Mouse (Mus musculus): Measurements from ENCODE around the gene Decr2. TPM values are rescaled to one million over a fixed set of nuclear protein-coding genes. Genes with fewer than 3 reads are reported as not detected.
"Not testable (repeated sequence)": the region's sequence is repeated elsewhere in the genome, so short reads cannot be mapped to it uniquely, and the experiment has no call there.

Decr2 gene
- polyA plus RNA-seq (2017; shearing (Covaris generic)): 10 to 100 TPM; 14.2 to 26.5 (median 21.7) TPM

- peak; percentile 67 for ATAC-seq
These were observed at the start of gene Decr2 for GRCm38 (mm10) chr17:26089905-26090632. TSS of gene Decr2 (minus strand) at chr17:26090337.

DNA sequence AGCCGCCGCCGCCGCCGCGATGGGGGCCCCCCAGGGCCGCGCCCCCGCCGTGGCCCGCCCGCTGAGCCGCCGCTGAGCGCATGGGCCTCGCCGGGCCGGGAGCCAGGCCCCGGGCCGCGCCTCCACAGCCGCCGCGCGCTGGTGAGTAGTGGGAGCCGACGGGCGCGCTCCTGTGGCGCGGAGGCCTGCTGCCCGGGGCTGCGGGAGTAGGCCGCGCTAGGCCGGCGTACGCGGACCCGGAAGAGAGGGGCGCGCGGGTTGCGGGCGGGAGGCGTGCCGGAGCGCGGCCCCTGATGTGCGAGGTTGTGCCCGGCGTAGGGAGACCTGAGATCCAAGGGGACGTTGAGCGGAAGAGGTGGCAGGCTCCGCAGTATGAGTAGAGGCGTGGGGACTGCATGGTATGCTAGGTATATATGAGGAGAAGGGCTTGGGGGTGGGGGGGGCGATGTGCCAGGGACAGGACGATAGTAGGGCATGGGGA is 48.8 kb upstream of the Decr2 start:
- ATAC-seq: peak; percentile 24

DNA sequence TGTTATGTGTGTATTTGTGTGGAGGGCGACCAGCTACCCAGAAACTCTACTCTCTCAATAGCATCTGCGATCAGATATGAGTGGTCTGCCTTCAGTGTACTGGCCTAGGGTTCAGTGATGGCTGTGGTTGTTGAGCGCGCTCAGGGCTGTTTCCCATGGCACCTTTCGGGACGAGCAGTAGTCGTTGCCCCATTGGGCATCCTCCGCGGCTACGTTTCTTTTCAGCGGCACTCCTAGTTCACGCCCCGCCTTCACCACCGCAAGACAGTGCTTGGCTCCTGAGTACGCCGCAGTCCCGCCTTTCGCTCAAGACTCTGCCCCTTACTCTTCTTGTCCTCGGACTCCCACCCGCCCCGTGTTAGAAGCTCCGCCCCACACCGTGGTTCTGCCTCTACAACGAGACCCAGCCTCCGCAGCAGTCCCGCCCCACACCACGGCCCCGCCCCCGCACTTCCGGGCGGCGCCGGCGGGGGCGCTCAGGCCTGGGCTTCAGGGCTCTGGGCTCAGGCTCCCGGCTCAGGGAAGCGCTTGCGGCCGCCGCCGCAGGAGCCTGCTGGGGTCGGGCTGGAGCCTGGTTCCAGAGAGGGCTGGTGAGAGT is 48.2 kb upstream of the Decr2 start, which contains the start of gene Axin1:
TSS of gene Axin1 (plus strand) at position 450 of the 598 bp plus-strand sequence.
- peak; percentile 97 for ATAC-seq

GRCm38 (mm10) chr17:26137751-26138130 is 47.6 kb upstream of the Decr2 start:
- ATAC-seq: no peak

GRCm38 (mm10) chr17:26137106-26137750 is 47.1 kb upstream of the Decr2 start:
- ATAC-seq: no peak

DNA sequence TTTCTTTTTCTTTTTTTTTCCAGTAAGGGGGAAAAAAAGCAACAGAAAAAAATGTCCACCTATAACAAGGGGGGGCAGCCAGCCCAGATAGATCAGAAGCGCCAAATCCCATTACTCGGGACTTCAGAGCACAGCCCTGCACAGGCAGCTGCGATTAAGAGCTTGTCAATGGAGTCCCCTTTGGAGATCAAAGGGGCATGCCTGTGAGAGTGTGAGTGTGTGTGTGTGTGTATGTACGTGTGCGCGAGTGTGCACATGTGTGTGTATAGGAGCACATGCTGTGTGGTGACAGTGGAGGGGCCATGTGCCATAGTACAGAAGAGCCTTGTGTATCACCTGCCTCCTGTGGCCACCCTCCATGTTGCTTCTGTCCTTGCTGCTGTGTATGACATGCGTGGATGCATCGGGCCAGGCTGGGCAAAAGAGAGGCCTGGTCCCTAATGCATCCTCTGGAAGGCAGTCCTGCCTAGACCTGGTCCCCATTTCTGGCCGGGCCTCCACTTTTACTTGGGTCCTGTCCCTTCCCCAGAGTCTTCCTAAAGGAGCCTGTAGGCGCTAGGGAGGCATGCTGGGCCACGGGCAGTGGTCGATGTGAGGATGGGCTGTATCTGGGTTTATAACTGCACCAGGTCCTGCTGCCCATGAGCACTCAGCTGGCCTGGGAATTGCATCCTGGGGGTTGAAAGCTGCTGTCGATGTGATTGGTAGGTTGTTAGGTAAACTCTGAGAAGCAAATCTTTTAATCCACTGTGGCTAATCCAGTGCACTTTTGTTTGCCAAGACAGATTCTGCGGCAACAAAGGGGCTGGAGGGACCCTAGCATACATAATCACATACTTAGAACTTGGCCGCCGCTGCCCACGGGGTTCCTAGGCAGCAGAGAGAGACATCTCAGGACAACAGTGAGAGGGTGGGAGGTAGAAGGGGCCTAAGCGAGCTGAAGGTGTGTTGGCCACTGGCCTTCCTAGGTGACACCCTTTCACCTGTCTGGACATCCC is 42.0 kb upstream of the Decr2 start:
- no peak for ATAC-seq

DNA sequence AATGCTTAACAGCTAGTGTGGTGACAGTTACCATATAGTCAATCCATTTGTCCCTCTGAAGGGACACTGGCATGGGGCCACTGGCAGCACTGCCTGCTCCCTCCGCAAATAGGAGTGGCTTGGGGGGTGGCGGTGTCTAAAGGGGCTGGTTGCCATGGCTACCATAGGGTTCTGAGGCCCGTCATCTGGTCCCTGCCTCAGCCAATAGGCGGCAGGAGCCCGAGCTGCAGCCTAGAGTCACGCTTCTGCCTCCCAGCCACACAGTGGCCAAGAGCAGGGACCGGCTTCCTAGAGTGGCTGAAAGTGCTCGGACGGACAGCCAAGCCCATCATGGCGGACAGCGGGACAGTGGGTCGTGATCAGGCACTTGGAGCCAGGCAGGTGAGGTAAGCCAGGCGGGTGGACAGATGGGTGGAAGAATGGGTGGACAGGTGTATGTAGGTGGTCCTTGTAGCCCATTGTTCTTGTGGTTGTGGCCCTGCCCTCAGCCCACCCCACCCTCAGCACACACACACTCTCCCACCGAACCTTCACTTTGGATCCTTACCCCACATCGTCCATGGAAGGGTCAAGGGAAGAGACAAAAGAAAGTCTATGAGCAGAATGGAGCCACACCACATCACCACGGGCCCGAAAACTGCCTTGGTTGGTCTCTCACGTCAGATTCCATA is 41.1 kb upstream of the Decr2 start:
- no peak for ATAC-seq

GRCm38 (mm10) chr17:26125226-26125625 is 35.1 kb upstream of the Decr2 start:
- ATAC-seq: no peak

DNA sequence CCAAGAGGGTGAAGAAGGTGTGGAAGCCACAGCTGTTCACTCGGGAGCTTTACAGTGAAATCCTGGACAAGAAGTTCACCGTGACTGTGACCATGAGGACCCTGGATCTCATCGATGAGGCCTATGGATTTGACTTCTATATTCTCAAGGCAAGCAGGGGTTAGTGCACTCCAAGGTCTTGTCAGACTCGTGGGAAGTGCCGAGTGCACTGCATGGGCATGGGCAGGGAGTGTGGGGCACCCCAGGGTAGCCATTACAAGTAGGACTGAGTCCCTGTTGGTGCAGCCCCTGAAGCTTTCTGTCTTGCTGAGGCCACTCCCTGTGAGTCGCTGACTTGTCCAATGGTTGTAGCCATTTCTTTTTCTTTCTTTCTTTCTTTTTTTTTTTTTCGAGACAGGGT is 34.4 kb upstream of the Decr2 start:
- no peak for ATAC-seq

GRCm38 (mm10) chr17:26123267-26123684 is 33.1 kb upstream of the Decr2 start, which contains the start of gene Mrpl28:
TSS of gene Mrpl28 (plus strand) at chr17:26123500.
- peak; percentile 94 for ATAC-seq

DNA sequence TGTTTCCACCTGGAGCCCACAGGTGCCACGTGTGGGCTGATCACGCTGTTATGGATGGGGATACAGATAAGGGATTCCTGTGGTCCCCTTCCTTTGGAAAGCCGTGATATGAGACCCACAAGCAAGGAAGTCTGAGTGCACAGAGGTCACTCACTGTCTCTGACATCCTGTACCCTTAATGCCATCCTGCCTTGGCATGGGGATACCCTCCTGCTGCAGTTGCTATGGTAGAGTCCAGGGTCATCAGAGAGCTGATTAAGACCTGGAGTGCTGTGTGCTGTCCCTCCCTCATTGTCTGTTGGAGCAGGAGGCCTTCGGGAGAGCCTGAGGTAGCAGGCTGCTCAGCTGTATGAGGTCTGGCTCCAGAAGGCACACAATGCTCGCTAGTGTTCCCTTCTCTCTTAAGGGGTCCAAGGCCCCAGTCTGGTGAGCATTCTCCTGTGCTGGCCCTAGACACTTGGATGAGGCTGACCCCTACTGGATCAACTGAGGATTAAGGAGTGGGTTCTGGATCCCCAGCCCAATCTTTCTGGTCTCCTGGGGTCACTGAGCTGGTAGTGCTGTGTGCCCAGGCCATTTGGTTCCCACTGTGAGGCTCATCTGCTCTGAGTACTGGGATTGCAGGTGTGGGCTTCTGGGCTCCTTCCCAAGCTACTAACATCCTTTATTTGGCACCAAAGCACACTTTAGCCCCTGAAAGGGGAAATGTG is 32.4 kb upstream of the Decr2 start:
- no peak for ATAC-seq

DNA sequence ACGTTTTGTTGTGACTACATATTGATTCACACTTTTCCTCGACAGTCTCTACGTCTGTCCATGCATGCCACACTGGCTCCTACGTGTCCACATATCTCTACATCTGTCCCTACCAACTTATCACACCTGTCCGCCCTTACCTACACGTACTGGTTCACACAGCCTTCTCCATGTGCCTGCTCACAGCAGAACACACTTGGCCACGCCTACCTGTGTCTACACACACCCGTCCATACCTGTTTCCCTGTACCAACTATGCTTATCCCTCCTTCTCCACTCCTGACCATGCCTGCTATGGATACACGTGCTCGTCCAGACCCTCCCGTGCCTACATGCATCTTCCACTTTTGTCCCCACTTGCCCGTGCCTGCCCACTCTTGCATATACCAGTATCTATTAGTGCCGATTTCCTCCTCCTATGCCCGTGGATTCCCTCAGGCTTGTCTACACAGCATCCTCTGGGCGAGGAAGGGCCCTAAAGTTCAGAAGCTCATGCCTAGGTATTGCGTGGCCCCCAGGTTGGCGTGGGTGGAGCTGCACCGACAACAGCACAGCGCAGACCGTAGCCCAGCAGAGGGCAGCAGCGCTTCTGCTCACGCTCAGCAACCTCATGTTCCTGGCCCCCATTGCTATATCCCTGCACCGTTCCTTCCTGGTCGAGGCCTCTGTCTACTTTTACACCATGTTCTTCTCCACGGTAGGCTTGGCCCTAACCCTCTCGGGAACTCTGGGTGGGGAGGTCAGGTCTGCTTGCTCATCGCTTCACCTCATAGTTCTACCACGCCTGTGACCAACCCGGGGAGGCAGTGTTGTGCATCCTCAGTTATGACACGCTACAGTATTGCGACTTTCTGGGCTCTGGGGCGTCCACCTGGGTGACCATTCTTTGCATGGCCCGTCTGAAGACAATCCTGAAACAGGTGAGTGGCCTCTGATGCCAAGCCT is 29.9 kb upstream of the Decr2 start:
- ATAC-seq: peak; percentile 70

GRCm38 (mm10) chr17:26116503-26117258 is 26.5 kb upstream of the Decr2 start:
- ATAC-seq: no peak

DNA sequence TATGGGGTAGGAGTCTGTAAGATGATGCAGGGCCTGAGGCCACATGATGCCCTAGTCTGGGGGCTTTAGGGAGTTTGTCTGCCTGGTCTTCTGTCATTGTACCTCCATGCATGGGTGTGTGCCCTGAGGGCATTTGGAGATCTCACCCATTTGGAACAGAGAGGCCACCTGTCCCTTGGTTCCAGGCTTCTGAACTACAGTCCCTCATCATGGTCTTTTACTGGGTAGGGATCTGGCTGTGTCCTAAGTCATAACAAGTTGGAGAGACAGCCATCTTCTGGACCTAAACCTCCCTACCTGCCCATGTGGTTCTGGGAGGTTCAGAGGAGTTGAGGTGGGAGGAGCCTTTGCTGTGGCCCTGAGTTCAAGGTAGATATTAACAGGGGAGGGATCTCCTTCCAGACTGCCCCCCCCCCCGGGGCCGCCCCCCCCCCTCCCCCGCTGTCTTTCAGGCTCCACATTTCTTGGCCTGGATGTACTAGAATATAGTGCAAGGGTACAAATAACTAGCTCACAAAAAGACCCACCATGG is 25.9 kb upstream of the Decr2 start:
- ATAC-seq: no peak

- no peak for ATAC-seq
These were observed 25.2 kb upstream of the Decr2 start for GRCm38 (mm10) chr17:26115205-26115898.

GRCm38 (mm10) chr17:26114461-26114860 is 24.3 kb upstream of the Decr2 start:
- not testable (repeated sequence) for ATAC-seq

GRCm38 (mm10) chr17:26114061-26114460 is 23.9 kb upstream of the Decr2 start:
- ATAC-seq: no peak
